Mouse (Mus musculus) spleen, adult 2 months (tissue): ENCODE results near the gene Tapt1. TPM values are rescaled to one million over a fixed set of nuclear protein-coding genes. Genes with fewer than 3 reads are reported as not detected.

ENCODE experiments used
- DNase-seq, 2 experiments: peaks; one replicate each; pipeline versions ENCODE4 v3.0.0 to v3.0.0-alpha.2; 2012 to 2021; ENCODE audit warnings: low spot score in 2 of 2, low read depth in 1 of 2
- H3K27ac ChIP-seq: fragments of 200-500 bp; 2 replicates; pipeline ENCODE4 v1.5.1; 2012; ENCODE audit warnings: low read length, inconsistent platforms; ENCODE audit not compliant: insufficient read depth
- H3K27me3 ChIP-seq: fragments of 200-500 bp; 2 replicates; pipeline ENCODE4 v1.6.1; 2012; ENCODE audit warnings: mild to moderate bottlenecking, moderate library complexity, low read length, inconsistent platforms; ENCODE audit not compliant: control insufficient read depth, insufficient read depth
- H3K36me3 ChIP-seq: fragments of 200-500 bp; 2 replicates; pipeline ENCODE4 v1.6.1; 2012; ENCODE audit warnings: mild to moderate bottlenecking, low read length, inconsistent platforms; ENCODE audit not compliant: control insufficient read depth, insufficient read depth
- H3K4me1 ChIP-seq: fragments of 200-500 bp; 2 replicates; pipeline ENCODE4 v1.6.1; 2011; ENCODE audit warnings: inconsistent platforms; ENCODE audit not compliant: control insufficient read depth, insufficient read depth, insufficient read length
- H3K4me3 ChIP-seq: fragments of 200-500 bp; 2 replicates; pipeline ENCODE4 v1.5.1; 2011; ENCODE audit warnings: mild to moderate bottlenecking, inconsistent platforms; ENCODE audit not compliant: insufficient read depth, insufficient read length; ENCODE audit errors: extremely low read depth
- CTCF ChIP-seq: fragments of 200-500 bp; IDR thresholded peaks from 2 replicates; pipeline ENCODE4 v1.5.1; 2011; ENCODE audit warnings: mild to moderate bottlenecking, inconsistent platforms; ENCODE audit not compliant: insufficient read depth, insufficient read length, insufficient replicate concordance; ENCODE audit errors: extremely low read depth
- POLR2A ChIP-seq: fragments of 200-500 bp; IDR thresholded peaks from 2 replicates; pipeline ENCODE4 v1.6.1; 2011; ENCODE audit warnings: low read depth, low read length, inconsistent platforms
- WGBS: fragments of 180-500 bp; shearing (Covaris S2); methylation state at CpG from one replicate; pipeline ENCODE4 v1.1.7; 2018; 5-methylcytosine and 5-hydroxymethylcytosine counted together
- polyA plus RNA-seq: library from polyadenylated mRNA; depleted of rRNA; stranded (reverse); fragments of >200 nt; gene quantifications from 2 replicates; pipeline ENCODE4 v1.2.3, GENCODE M21; 2012

Tapt1 gene
- polyA plus RNA-seq, 1 experiment: 22.2 TPM

DNA sequence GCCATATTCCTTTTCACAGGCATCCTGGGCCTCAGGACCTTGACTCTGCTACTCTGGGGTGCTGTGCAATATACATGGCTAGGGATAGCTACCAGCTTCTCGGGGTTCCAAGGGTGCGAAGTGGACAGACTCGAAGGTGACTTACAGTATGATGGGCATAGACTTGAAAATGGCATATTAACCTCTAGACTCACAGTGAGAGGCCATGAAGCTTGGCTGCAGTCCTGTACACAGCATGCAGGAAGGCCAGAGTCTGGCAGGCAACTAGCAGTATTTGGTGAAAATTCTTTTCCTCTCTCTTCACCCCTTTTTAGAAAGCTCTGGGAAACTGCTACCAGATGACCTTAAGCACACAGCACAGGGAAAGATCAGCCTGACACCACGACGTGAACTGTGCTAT lies 52.4 kb downstream of the Tapt1 start:
- TF ChIP-seq POLR2A: no peak
- no peak for TF ChIP-seq CTCF
- Histone ChIP-seq H3K36me3 (peaks cover 17% of the 10 kb centered on the region), H3K27ac (no peak overlapping the region), H3K27me3 (no peaks in the 10 kb centered on the region), H3K4me1 (no peaks in the 10 kb centered on the region), H3K4me3 (no peak overlapping the region)
- DNase-seq: no peak
- 93% methylated on average over 5 of the region's 5 CpGs for WGBS

DNA sequence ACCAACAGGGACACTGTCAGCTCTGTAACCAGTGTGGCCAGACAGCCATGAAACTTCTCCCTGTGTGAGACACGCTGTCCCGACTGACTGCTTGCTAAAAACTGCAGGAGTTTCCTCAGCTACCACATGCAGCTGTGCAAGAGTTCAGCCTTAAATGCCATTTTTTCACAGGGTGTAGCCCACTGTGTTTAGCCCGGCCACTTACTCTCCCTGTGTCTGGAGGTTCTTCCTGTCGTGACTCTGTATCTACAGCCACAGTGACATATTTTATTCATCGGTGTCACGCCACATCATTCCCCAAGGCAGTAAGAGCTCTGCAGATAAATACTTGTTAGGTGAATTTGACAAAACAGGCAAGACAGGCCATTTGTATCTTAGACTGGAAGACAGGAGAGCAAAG lies 59.6 kb downstream of the Tapt1 start:
- Histone ChIP-seq H3K27ac (no peak overlapping the region), H3K27me3 (no peaks in the 10 kb centered on the region), H3K4me3 (no peak overlapping the region), H3K4me1 (peaks cover 6% of the 10 kb centered on the region; the same call in 1 of the 2 replicates), H3K36me3 (0 out of 2 replicates have a peak, but pooled peaks cover 1% of the 10 kb centered on the region)
- no peak for TF ChIP-seq CTCF
- TF ChIP-seq POLR2A: no peak
- 81% methylated on average over 6 of the region's 6 CpGs for WGBS
- no peak for DNase-seq

GRCm38 (mm10) chr5:44165854-44166253 lies 60.6 kb downstream of the Tapt1 start:
- Histone ChIP-seq H3K36me3 (no peaks in the 10 kb centered on the region), H3K4me3 (no peak overlapping the region), H3K4me1 (peaks cover 6% of the 10 kb centered on the region; the same call in 1 of the 2 replicates), H3K27ac (no peak overlapping the region), H3K27me3 (no peaks in the 10 kb centered on the region)
- 37% methylated on average over 2 of the region's 2 CpGs for WGBS
- DNase-seq: peak in 1 of 2 experiments; percentile 19
- TF ChIP-seq CTCF (peak; percentile 17; the same call in 1 of the 2 replicates), POLR2A (no peak)

DNA sequence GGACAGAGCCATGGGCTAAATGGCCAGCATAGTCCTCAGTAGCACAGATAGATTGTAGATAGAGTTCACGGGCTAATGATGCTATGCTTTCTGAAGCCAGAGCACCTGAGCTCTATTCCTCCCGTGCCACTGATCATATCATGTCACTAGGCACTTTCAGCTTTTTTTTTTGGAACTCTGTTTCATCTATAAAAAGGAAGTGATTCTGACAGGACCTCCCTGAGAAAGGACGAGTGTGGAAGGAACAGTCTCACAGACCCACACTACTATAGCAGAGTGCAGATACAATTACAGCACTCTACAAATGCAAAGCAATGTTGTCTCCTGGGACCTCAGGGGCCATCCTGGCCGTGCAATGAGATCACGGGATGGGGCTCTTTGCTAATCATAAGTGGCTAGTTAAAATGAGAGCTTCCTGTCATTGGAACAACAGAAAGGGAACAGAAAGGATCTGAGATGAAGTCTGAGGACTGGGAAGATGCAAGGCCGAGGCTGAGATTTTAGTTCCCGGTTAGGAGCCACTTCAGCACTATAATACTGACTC lies 62.1 kb downstream of the Tapt1 start:
- H3K27ac ChIP-seq: no peak overlapping the region
- H3K4me1 ChIP-seq: peaks cover 6% of the 10 kb centered on the region; the same call in 1 of the 2 replicates
- WGBS: 33% methylated on average over 7 of the region's 7 CpGs
- TF ChIP-seq POLR2A (no peak), CTCF (no peak)
- peak in 1 of 2 experiments; percentile 3 for DNase-seq
- H3K4me3 ChIP-seq: no peak overlapping the region
- H3K27me3 ChIP-seq: no peaks in the 10 kb centered on the region
- H3K36me3 ChIP-seq: no peaks in the 10 kb centered on the region

- no peak for DNase-seq
- Histone ChIP-seq H3K4me3 (no peak overlapping the region), H3K36me3 (no peaks in the 10 kb centered on the region), H3K4me1 (peaks cover 6% of the 10 kb centered on the region; the same call in 1 of the 2 replicates), H3K27me3 (no peaks in the 10 kb centered on the region), H3K27ac (no peak overlapping the region)
- TF ChIP-seq CTCF: no peak
- TF ChIP-seq POLR2A: no peak
- WGBS: 95% methylated on average over 3 of the region's 3 CpGs
Measured at GRCm38 (mm10) chr5:44163318-44163717, 63.1 kb downstream of the Tapt1 start.

- no peak for TF ChIP-seq POLR2A
- TF ChIP-seq CTCF: no peak
Measured at GRCm38 (mm10) chr5:44162786-44163185, 63.6 kb downstream of the Tapt1 start.

DNA sequence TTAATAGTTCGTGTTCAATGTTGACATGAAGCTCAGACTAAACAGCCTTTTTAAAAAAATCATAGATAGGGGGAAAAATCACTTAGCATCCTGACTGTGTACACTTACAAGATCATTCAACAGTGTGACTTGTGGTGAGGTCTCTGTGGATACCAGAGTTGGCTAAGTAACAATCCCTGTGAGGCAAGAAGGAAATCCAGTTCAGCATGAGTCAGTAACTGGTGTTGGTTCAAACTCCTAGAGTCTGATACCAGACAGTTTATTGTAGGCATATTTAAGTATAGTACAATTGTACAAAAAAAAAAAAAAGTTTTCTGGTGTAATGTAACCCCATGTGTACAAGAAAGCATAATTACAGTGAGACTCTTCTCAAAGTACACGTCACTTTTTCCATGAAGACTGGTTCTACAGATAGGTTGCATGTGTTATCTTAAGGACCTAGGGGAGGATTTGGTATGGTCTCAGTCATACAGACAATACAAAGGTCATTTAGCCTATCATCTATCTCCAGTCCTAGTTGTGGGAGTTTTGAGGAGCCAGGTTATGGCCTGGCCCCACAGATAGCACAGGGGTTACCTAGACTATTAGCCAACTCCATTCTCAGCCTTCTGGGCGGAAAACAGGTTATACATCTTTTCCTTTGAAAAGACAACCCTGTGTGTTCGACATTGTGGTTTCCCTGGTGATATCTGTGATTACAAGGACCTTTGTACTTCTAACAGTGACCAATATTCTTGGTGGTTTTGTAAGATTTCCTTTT lies 66.6 kb downstream of the Tapt1 start:
- no peak for DNase-seq
- no peak overlapping the region for H3K4me3 ChIP-seq
- TF ChIP-seq CTCF (no peak), POLR2A (no peak)
- no peak overlapping the region for H3K27ac ChIP-seq
- no peaks in the 10 kb centered on the region for H3K27me3 ChIP-seq
- no peaks in the 10 kb centered on the region for H3K36me3 ChIP-seq
- peaks cover 6% of the 10 kb centered on the region; the same call in 1 of the 2 replicates for H3K4me1 ChIP-seq
- WGBS: 61% methylated on average over 4 of the region's 4 CpGs

More at GRCm38 (mm10) chr5:44162786-44163185, 63.6 kb downstream of the Tapt1 start:
- peaks cover 6% of the 10 kb centered on the region; the same call in 1 of the 2 replicates for H3K4me1 ChIP-seq
- H3K27ac ChIP-seq: no peak overlapping the region
- H3K36me3 ChIP-seq: no peaks in the 10 kb centered on the region
- no peaks in the 10 kb centered on the region for H3K27me3 ChIP-seq
- WGBS: 48% methylated on average over 7 of the region's 7 CpGs
- no peak overlapping the region for H3K4me3 ChIP-seq
- peak in 1 of 2 experiments; percentile 17 for DNase-seq
